Mouse (Mus musculus) G1E (cell line): ENCODE data around the gene BC048671.

Source experiments
- CTCF ChIP-seq: IDR thresholded peaks from 2 replicates; pipeline ENCODE4 v1.5.1; 2012; ENCODE audit warnings: low read depth, low read length, inconsistent platforms, mixed read lengths
- GATA1 ChIP-seq: IDR thresholded peaks from 2 replicates; pipeline ENCODE4 v1.6.1; 2012; ENCODE audit warnings: borderline replicate concordance, low read length, inconsistent platforms, mixed read lengths
- GATA2 ChIP-seq: IDR thresholded peaks from 2 replicates; pipeline ENCODE4 v1.6.1; 2012; ENCODE audit warnings: low read depth, low read length, inconsistent platforms, borderline replicate concordance
- POLR2AphosphoS5 ChIP-seq: IDR thresholded peaks from 2 replicates; pipeline ENCODE4 v1.6.1; 2012; ENCODE audit warnings: low read depth, low read length, inconsistent platforms; ENCODE audit not compliant: insufficient replicate concordance
- TAL1 ChIP-seq: conservative IDR thresholded peaks from 2 replicates; pipeline ENCODE4 v1.6.1; 2012; ENCODE audit warnings: low read depth, low read length, inconsistent platforms, mixed read lengths

DNA sequence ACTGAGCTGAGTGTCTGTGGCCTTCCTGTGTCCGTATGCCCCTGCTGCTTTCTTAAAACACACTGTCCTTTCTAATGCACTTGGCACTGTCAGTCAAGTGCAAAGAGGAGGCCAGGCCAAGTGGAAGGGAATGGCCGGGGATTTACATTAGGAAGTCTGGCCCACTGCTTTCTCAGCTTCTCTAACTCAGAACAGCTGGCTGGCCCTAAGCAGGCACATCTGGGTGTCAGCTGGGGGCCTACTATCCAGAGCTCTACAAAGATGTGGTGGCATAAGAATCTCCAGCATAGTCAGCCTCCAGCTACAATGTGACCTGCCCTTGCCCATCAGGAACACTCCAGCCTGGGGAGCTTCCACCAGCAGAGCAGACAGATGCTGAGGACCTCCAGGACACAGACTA, 49.0 kb downstream of the BC048671 start:
- TF ChIP-seq TAL1, result no peak
- TF ChIP-seq POLR2AphosphoS5, result no peak
- no peak for TF ChIP-seq CTCF
- TF ChIP-seq GATA1, result no peak
- no peak for TF ChIP-seq GATA2
